Mouse (Mus musculus): ENCODE results near the gene Mtmr12. TPM values are rescaled to one million over a fixed set of nuclear protein-coding genes. Genes with fewer than 3 reads are reported as not detected.

Gene Mtmr12
- polyA plus RNA-seq, 1 experiment from 2014 or later, result 15.2 TPM

GRCm38 (mm10) chr15:12313255-12313654 lies 108.4 kb downstream of the Mtmr12 start:
- no peak for ATAC-seq (ENCODE audit: low FRiP score)
- H3K4me2 ChIP-seq (replicated peaks; ENCODE audit: low read depth, low read length), result no peak overlapping the region
- no peak overlapping the region for H3K9ac ChIP-seq (ENCODE audit: low read depth, low read length)
- H3K4me1 ChIP-seq (replicated peaks; ENCODE audit: control insufficient read depth, insufficient read depth, low read length), result no peaks in the 10 kb centered on the region
- H3K9me3 ChIP-seq (ENCODE audit: control insufficient read depth, low read length), result no peaks in the 10 kb centered on the region
- DNase-seq (ENCODE audit: low spot score), result no peak
- H3K27ac ChIP-seq (ENCODE audit: low read depth, low read length), result no peak overlapping the region
- 36% methylated on average over 1 of the region's 1 CpGs for WGBS
- H3K4me3 ChIP-seq (ENCODE audit: low read depth, low read length), result no peak overlapping the region
- no peaks in the 10 kb centered on the region for H3K36me3 ChIP-seq (ENCODE audit: control insufficient read depth, insufficient read depth, low read length)
- no peaks in the 10 kb centered on the region for H3K27me3 ChIP-seq (ENCODE audit: control insufficient read depth, insufficient read depth, low read length)

DNA sequence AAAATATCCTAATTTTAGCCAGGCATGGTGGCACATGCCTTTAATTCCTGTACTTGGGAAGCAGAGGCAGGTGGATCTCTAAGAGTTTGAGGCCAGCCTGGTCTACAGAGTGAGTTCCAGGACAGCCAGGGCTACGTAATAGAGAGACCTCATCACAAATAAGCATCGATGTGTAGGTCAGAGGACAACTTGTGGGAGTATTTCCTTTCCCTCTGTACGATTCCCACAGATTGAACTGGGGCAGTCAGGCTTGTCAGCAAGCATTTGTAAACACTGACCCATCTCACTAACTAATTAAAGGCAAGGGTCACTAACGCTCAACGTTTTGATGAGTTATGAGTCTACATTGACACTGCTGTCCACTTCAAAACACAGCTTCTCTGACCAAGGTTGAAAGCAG lies 109.8 kb downstream of the Mtmr12 start:
- Histone ChIP-seq H3K4me1 (replicated peaks; ENCODE audit: control insufficient read depth, insufficient read depth, low read length) (no peaks in the 10 kb centered on the region), H3K4me2 (replicated peaks; ENCODE audit: low read depth, low read length) (no peak overlapping the region), H3K36me3 (ENCODE audit: control insufficient read depth, insufficient read depth, low read length) (no peaks in the 10 kb centered on the region), H3K27ac (ENCODE audit: low read depth, low read length) (no peak overlapping the region), H3K27me3 (ENCODE audit: control insufficient read depth, insufficient read depth, low read length) (no peaks in the 10 kb centered on the region), H3K9me3 (ENCODE audit: control insufficient read depth, low read length) (no peaks in the 10 kb centered on the region), H3K4me3 (ENCODE audit: low read depth, low read length) (no peak overlapping the region), H3K9ac (ENCODE audit: low read depth, low read length) (no peak overlapping the region)
- WGBS, result 89% methylated on average over 5 of the region's 5 CpGs
- no peak for ATAC-seq (ENCODE audit: low FRiP score)
- no peak for DNase-seq (ENCODE audit: low spot score)

DNA sequence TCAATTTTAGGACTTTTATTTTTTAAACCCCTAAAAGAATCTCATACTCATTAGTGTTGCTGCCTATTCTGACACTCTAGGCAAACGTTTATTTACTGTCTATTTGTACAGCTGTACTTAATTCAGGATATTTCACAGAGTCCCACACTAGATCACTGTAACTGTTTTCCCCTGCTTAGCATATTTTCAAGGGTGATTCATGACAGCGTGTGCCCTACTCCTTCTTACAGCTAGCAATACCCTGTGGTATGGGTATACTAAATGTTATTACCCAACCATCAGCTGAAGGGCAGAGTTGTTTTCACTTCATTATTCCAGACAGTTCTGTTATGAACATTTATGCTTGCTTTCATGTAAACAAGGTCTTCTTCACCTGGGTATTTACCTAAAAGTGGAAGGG lies 111.2 kb downstream of the Mtmr12 start:
- no peak overlapping the region for H3K9ac ChIP-seq (ENCODE audit: low read depth, low read length)
- no peaks in the 10 kb centered on the region for H3K4me1 ChIP-seq (replicated peaks; ENCODE audit: control insufficient read depth, insufficient read depth, low read length)
- H3K4me2 ChIP-seq (replicated peaks; ENCODE audit: low read depth, low read length), result no peak overlapping the region
- H3K4me3 ChIP-seq (ENCODE audit: low read depth, low read length), result no peak overlapping the region
- H3K27ac ChIP-seq (ENCODE audit: low read depth, low read length), result no peak overlapping the region
- H3K9me3 ChIP-seq (ENCODE audit: control insufficient read depth, low read length), result no peaks in the 10 kb centered on the region
- no peaks in the 10 kb centered on the region for H3K27me3 ChIP-seq (ENCODE audit: control insufficient read depth, insufficient read depth, low read length)
- no peaks in the 10 kb centered on the region for H3K36me3 ChIP-seq (ENCODE audit: control insufficient read depth, insufficient read depth, low read length)
- ATAC-seq (ENCODE audit: low FRiP score), result no peak
- WGBS, result 51% methylated on average over 2 of the region's 2 CpGs
- DNase-seq (ENCODE audit: low spot score), result no peak

GRCm38 (mm10) chr15:12317290-12317689 lies 112.5 kb downstream of the Mtmr12 start:
- 88% methylated on average over 5 of the region's 5 CpGs for WGBS
- H3K4me3 ChIP-seq (ENCODE audit: low read depth, low read length), result no peak overlapping the region
- H3K36me3 ChIP-seq (ENCODE audit: control insufficient read depth, insufficient read depth, low read length), result no peaks in the 10 kb centered on the region
- no peaks in the 10 kb centered on the region for H3K9me3 ChIP-seq (ENCODE audit: control insufficient read depth, low read length)
- H3K27me3 ChIP-seq (ENCODE audit: control insufficient read depth, insufficient read depth, low read length), result no peaks in the 10 kb centered on the region
- H3K27ac ChIP-seq (ENCODE audit: low read depth, low read length), result no peak overlapping the region
- H3K9ac ChIP-seq (ENCODE audit: low read depth, low read length), result no peak overlapping the region
- DNase-seq (ENCODE audit: low spot score) (no peak), ATAC-seq (ENCODE audit: low FRiP score) (no peak)
- no peaks in the 10 kb centered on the region for H3K4me1 ChIP-seq (replicated peaks; ENCODE audit: control insufficient read depth, insufficient read depth, low read length)
- no peak overlapping the region for H3K4me2 ChIP-seq (replicated peaks; ENCODE audit: low read depth, low read length)

- Histone ChIP-seq H3K36me3 (ENCODE audit: control insufficient read depth, insufficient read depth, low read length) (no peaks in the 10 kb centered on the region), H3K27ac (ENCODE audit: low read depth, low read length) (no peak overlapping the region), H3K4me1 (replicated peaks; ENCODE audit: control insufficient read depth, insufficient read depth, low read length) (no peaks in the 10 kb centered on the region), H3K4me2 (replicated peaks; ENCODE audit: low read depth, low read length) (no peak overlapping the region), H3K9me3 (ENCODE audit: control insufficient read depth, low read length) (no peaks in the 10 kb centered on the region), H3K4me3 (ENCODE audit: low read depth, low read length) (no peak overlapping the region), H3K27me3 (ENCODE audit: control insufficient read depth, insufficient read depth, low read length) (no peaks in the 10 kb centered on the region), H3K9ac (ENCODE audit: low read depth, low read length) (no peak overlapping the region)
- DNase-seq (ENCODE audit: low spot score) (no peak), ATAC-seq (ENCODE audit: low FRiP score) (no peak)
- WGBS, result 71% methylated on average over 8 of the region's 8 CpGs
These were observed 113.6 kb downstream of the Mtmr12 start for GRCm38 (mm10) chr15:12318451-12318850.

DNA sequence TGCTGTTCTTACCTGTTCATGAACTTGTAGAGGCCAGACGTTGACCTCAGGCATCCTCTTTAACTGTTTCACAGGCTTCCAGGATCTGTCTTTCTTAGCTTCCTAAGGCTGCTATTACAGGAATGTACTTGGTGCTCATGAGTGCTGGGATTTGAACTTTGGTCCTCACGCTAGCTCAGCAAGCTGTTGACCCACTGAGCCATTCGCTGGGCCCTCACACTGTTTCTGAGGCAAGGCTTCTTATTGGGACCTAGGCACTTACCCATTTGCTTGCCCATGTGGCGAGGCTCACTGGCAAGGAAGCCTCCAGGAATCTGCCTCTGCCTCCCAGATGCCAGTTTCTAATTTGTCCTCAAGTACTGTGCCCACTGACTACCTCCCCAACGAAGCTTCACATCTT lies 115.1 kb downstream of the Mtmr12 start:
- Histone ChIP-seq H3K9ac (ENCODE audit: low read depth, low read length) (no peak overlapping the region), H3K9me3 (ENCODE audit: control insufficient read depth, low read length) (no peaks in the 10 kb centered on the region), H3K4me1 (replicated peaks; ENCODE audit: control insufficient read depth, insufficient read depth, low read length) (no peaks in the 10 kb centered on the region), H3K27ac (ENCODE audit: low read depth, low read length) (no peak overlapping the region), H3K4me2 (replicated peaks; ENCODE audit: low read depth, low read length) (no peak overlapping the region), H3K27me3 (ENCODE audit: control insufficient read depth, insufficient read depth, low read length) (no peaks in the 10 kb centered on the region), H3K4me3 (ENCODE audit: low read depth, low read length) (no peak overlapping the region), H3K36me3 (ENCODE audit: control insufficient read depth, insufficient read depth, low read length) (no peaks in the 10 kb centered on the region)
- ATAC-seq (ENCODE audit: low FRiP score), result no peak
- 51% methylated on average over 5 of the region's 5 CpGs for WGBS
- no peak for DNase-seq (ENCODE audit: low spot score)

DNA sequence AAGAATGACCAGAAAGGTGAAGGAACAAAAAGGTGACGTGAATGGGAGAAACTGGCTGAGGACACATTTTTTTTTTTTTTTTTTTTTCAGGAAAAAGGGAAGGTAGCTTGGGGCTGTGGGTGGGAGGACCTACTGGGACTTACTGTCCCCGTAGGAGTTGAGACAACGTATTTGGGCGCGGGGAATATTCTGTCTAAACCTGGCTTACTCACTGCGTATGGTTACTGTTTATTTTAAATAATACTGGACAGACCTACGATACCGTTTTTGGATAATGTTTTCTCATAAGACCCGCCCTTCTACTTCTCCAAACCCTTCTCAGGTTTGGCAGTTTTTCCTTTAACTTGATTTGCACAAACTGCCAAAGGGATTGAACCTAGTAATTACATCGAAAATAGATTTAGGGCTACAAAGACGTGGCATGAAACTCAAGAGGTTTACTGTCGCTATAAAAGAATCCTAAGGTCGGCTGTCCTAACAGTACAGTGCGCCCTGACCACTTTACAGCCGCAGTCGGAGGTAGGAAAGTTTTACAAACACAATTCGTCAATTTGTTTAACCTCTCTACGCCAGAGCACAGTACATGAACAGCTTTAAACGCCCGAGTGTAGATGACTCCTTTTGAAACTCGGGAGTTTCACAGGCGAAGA lies 115.7 kb downstream of the Mtmr12 start:
- peak overlapping the region; percentile 48; the same call in 1 of the 2 replicates for H3K27ac ChIP-seq (ENCODE audit: low read depth, low read length)
- 7% methylated on average over 22 of the region's 22 CpGs for WGBS
- H3K36me3 ChIP-seq (ENCODE audit: control insufficient read depth, insufficient read depth, low read length), result no peaks in the 10 kb centered on the region
- ATAC-seq (ENCODE audit: low FRiP score) (no peak), DNase-seq (ENCODE audit: low spot score) (no peak)
- H3K4me2 ChIP-seq (replicated peaks; ENCODE audit: low read depth, low read length), result peak overlapping the region; percentile 80
- peak overlapping the region; percentile 95 for H3K9ac ChIP-seq (ENCODE audit: low read depth, low read length)
- no peaks in the 10 kb centered on the region for H3K27me3 ChIP-seq (ENCODE audit: control insufficient read depth, insufficient read depth, low read length)
- no peaks in the 10 kb centered on the region for H3K4me1 ChIP-seq (replicated peaks; ENCODE audit: control insufficient read depth, insufficient read depth, low read length)
- H3K4me3 ChIP-seq (ENCODE audit: low read depth, low read length), result peak overlapping the region; percentile 98
- no peaks in the 10 kb centered on the region for H3K9me3 ChIP-seq (ENCODE audit: control insufficient read depth, low read length)

DNA sequence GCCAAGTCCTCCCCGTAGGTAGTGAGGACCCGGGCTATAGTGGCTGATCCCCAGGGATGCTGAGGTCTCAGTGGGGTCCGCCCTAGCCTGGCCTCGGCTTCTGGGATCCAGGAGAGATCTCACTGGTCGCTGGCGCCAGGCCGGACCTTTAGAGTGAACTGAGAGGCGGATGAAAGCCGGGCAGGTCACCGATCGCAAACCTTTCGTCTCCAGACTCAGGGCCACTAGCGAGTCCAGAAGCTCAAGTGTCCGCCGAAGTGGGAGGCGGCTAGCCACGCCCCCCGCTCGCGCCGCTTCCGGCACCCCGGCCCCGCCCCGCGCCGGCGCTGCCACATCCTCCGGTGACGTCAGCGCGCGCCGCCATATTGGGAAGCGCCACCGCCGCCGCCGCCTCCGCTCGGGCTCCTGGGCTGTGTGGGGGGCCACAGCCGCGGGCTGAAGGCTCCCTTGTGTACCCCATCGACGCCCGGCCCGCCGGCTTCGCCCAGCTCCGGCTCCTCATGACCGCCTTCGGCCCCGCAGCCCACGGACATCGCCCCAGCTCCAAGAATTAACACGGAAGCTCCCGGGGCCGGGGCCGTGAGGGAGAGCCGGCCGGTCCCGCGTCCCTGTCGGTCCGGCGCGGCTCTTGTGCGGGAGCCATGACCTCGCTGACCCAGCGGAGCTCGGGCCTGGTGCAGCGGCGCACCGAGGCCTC lies 116.4 kb downstream of the Mtmr12 start, which contains the start of gene Golph3:
Gene Golph3 (plus strand): TSS at position 360 of the 697 bp plus-strand sequence.
- peak; percentile 99 for DNase-seq (ENCODE audit: low spot score)
- under 1% methylated on average over 69 of the region's 74 CpGs for WGBS
- Histone ChIP-seq H3K4me1 (replicated peaks; ENCODE audit: control insufficient read depth, insufficient read depth, low read length) (no peaks in the 10 kb centered on the region), H3K4me3 (ENCODE audit: low read depth, low read length) (peak within 1 kb of the TSS; percentile 98), H3K36me3 (ENCODE audit: control insufficient read depth, insufficient read depth, low read length) (no peaks in the 10 kb centered on the region), H3K9me3 (ENCODE audit: control insufficient read depth, low read length) (no peaks in the 10 kb centered on the region), H3K27ac (ENCODE audit: low read depth, low read length) (peak within 1 kb of the TSS; percentile 92), H3K27me3 (ENCODE audit: control insufficient read depth, insufficient read depth, low read length) (no peaks in the 10 kb centered on the region), H3K4me2 (replicated peaks; ENCODE audit: low read depth, low read length) (peak within 1 kb of the TSS; percentile 80), H3K9ac (ENCODE audit: low read depth, low read length) (peak within 1 kb of the TSS; percentile 95)
- peak; percentile 97 for ATAC-seq (ENCODE audit: low FRiP score)

Data from hindbrain, embryonic 11.5 days (tissue).